ENCODE assay signal across 25 mouse cellular contexts in the genomic region with DNA sequence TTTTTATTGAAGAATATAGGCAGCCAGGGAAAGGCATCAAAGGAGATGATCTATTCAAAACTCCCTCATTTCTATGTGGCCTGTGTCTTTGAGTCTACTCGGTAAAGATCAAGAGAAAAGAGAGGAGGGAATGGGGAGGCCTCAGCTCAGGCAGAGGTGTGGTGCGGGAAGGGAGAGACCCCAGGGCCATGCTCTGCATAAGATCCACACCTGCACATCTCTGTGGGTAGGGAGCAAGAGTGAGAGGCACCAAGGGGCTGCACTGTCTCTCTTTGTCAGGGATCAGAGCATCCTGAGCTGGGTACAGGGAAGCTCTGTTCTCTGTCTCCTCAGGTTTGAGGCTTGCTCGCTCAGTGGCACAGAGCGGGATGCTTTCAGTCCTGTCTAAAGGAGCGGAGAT. TPM values are rescaled to one million over a fixed set of nuclear protein-coding genes. Genes with fewer than 3 reads are reported as not detected.
DNase-seq lines count a peak whose midpoint lies in the region; ATAC-seq lines count a peak whose summit lies in the region.
"Had no signal": no experiment of that assay in that cellular context is flagged by ENCODE, and none has a peak within 500 bp of the region (broad histone marks: within the 10 kb centered on the region; RNA-seq: fewer than 3 reads in every experiment).

No protein-coding gene starts in this region.

- DNase-seq in naive thymus-derived CD4-positive, alpha-beta T cell, adult 2 months (ENCODE audit: low read depth): peak; percentile 4
- no peak for DNase-seq in kidney, postnatal 14 days
- DNase-seq: adrenal gland, adult 2 months; adrenal gland, postnatal 10 days; adrenal gland, postnatal 25 days; cerebellum, adult 11 months; cerebellum, adult 18-20 months; cerebellum, adult 8-10 months; cerebellum, adult 9-11 months; cerebellum, postnatal 14 days; cerebellum, postnatal 36 days; embryo, embryonic 11 days had no signal

- no peak overlapping the region for H3K4me2 ChIP-seq in midbrain, embryonic 15.5 days
- no peak overlapping the region for H3K4me2 ChIP-seq in midbrain, embryonic 13.5 days (replicated peaks)
- H3K4me2 ChIP-seq: embryonic facial prominence, embryonic 13.5 days; embryonic facial prominence, embryonic 15.5 days; forebrain, embryonic 12.5 days had no signal

- no peaks in the 10 kb centered on the region; the same call in 1 of the 2 replicates for H3K4me1 ChIP-seq in midbrain, embryonic 15.5 days
- no peaks in the 10 kb centered on the region for H3K4me1 ChIP-seq in midbrain, embryonic 13.5 days (replicated peaks)
- H3K4me1 ChIP-seq: embryonic facial prominence, embryonic 13.5 days; embryonic facial prominence, embryonic 15.5 days; forebrain, embryonic 10.5 days; forebrain, embryonic 12.5 days had no signal

- no peaks in the 10 kb centered on the region for H3K27me3 ChIP-seq in midbrain, embryonic 15.5 days (replicated peaks)
- no peaks in the 10 kb centered on the region for H3K27me3 ChIP-seq in midbrain, embryonic 13.5 days
- H3K27me3 ChIP-seq: embryonic facial prominence, embryonic 13.5 days; embryonic facial prominence, embryonic 15.5 days; forebrain, embryonic 12.5 days had no signal

- no peak overlapping the region for H3K9ac ChIP-seq in midbrain, embryonic 15.5 days
- H3K9ac ChIP-seq in midbrain, embryonic 13.5 days (replicated peaks): no peak overlapping the region
- H3K9ac ChIP-seq: embryonic facial prominence, embryonic 13.5 days; embryonic facial prominence, embryonic 15.5 days; forebrain, embryonic 12.5 days had no signal

- H3K36me3 ChIP-seq in midbrain, embryonic 15.5 days (replicated peaks): no peaks in the 10 kb centered on the region
- no peaks in the 10 kb centered on the region for H3K36me3 ChIP-seq in midbrain, embryonic 13.5 days
- H3K36me3 ChIP-seq: embryonic facial prominence, embryonic 13.5 days; embryonic facial prominence, embryonic 15.5 days; forebrain, embryonic 10.5 days; forebrain, embryonic 12.5 days had no signal

- peak; percentile 67; the same call in 1 of the 2 replicates for ATAC-seq in midbrain, embryonic 15.5 days (replicated peaks)
- no peak for ATAC-seq in midbrain, embryonic 13.5 days
- ATAC-seq in inflammation-experienced regulatory T-cells, adult 6 months: peak; percentile 7
- ATAC-seq: forebrain, embryonic 14.5 days; forebrain, embryonic 16.5 days had no signal

- no peaks in the 10 kb centered on the region for H3K9me3 ChIP-seq in midbrain, embryonic 15.5 days
- no peaks in the 10 kb centered on the region for H3K9me3 ChIP-seq in midbrain, embryonic 13.5 days
- H3K9me3 ChIP-seq: embryonic facial prominence, embryonic 13.5 days; embryonic facial prominence, embryonic 15.5 days; forebrain, embryonic 10.5 days; forebrain, embryonic 12.5 days had no signal

- H3K27ac ChIP-seq in midbrain, embryonic 15.5 days: 0 out of 2 replicates have a peak overlapping the region, but pooled peaks have one; percentile 26
- H3K27ac ChIP-seq in midbrain, embryonic 13.5 days: no peak overlapping the region
- H3K27ac ChIP-seq: embryonic facial prominence, embryonic 13.5 days; embryonic facial prominence, embryonic 15.5 days; forebrain, embryonic 10.5 days; forebrain, embryonic 12.5 days had no signal

- WGBS in midbrain, embryonic 15.5 days: 81% methylated on average over 5 of the region's 5 CpGs
- 82% methylated on average over 5 of the region's 5 CpGs for WGBS in midbrain, embryonic 13.5 days

- H3K4me3 ChIP-seq in midbrain, embryonic 15.5 days: no peak overlapping the region
- no peak overlapping the region for H3K4me3 ChIP-seq in midbrain, embryonic 13.5 days (replicated peaks)
- H3K4me3 ChIP-seq: embryonic facial prominence, embryonic 13.5 days; embryonic facial prominence, embryonic 15.5 days; erythroblast, embryonic 14.5 days; forebrain, embryonic 10.5 days; forebrain, embryonic 12.5 days had no signal

RNA-seq across cellular contexts. Expression of gene 4930583I09Rik, which starts 8.4 kb away (rescaled TPM):
- polyA plus RNA-seq in midbrain, embryonic 15.5 days (2015; fragmentation: Nextera tagmentation; extraction: Ambion mirVana): not detected in 2 replicates
- polyA plus RNA-seq in midbrain, embryonic 13.5 days (2015; fragmentation: Nextera tagmentation; extraction: Ambion mirVana): not detected in 2 replicates
- 1 to 10 TPM in 2 of 3 experiments, under 1 TPM in 1; 0.59 to 2.2 (median 1.5) TPM for polyA plus RNA-seq in inflammation-experienced regulatory T-cells, adult 6 months (2017; shearing (Covaris generic))
- polyA plus RNA-seq: adrenal gland, adult 2 months; brain, embryonic 14.5 days; C2C12; embryonic facial prominence, embryonic 11.5 days; embryonic facial prominence, embryonic 13.5 days; embryonic facial prominence, embryonic 15.5 days; erythroblast, embryonic 14.5 days; forebrain, embryonic 10.5 days; forebrain, embryonic 12.5 days; forebrain, embryonic 14.5 days; forebrain, embryonic 16.5 days had no signal
